Mouse (Mus musculus): ENCODE measurements around the gene Apoa1.

DNA sequence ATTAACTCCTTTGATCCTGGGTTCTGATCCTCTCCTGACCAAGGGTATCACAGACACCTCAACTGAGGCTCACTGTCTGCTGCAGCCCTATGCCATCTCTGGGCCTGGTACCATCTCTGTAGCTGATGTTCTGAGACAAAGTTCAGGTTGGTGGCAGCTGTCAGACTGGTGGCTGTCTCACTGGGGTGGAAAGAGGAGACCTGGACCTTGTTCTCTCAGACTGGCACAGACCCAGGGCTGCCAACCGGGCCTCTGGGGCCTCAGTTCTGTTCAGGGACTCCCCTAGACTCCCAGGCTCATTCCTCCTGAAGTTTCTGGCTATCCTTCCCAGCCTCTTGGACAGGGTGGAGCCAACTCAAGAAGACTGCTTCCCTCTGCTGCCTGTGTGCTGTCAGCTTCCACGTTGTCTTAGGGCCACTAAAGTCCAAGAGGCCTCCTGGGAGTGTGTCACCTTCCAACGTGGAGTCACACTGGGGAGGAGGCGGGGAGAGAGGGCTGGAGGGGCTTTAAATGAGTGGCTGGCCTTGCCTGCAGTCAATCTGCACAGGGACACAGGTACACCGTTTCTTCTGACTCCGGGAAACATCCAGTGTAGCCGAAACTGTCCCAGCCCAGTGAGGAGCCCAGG is 12.3 kb downstream of the Apoa1 start, which contains the start of gene Apoa4:
- TF ChIP-seq CTCF (IDR thresholded peaks at IDR 0.05; ENCODE audit: low read depth) (no peak), EP300 (optimal IDR thresholded peaks at IDR 0.05) (no peak)

Measured in stomach, postnatal 0 days (tissue).